Mouse (Mus musculus): ENCODE measurements around the gene Eif4g2.

The Eif4g2 gene

DNA sequence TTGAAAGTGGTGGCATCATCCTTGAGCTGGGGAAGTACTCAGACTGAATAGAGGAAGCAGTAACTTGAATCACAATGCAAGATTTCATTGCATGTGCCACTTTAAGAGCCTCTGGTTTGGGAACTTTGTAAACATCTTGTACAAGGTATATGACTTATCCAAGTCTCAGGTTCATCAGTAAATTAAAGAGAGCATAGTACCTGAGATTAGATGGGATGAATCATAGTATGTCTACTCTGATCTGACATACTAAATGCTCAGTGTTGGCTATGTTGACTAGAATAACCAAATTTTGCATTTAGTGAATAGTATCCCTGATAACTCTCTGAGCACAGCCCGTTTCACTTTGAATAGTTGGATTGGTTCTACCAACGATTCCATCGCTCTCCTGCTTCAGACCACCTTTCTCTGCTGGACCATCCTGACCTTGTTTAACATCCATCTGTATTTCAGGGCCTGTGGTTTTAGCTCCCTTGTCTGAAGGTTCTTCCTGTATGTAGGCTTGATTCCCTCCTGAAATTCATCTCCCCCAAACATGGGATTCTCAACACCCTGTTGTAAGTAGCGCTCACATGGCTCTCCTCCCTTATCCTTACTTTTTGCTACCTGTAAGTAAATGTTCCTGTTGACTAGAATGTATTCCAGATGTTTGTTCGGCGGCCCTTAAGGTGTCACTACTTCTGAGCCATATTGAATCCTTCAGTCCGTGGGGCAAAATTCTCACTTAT lies 13.2 kb downstream of the Eif4g2 start:
- DNase-seq (ENCODE audit: low spot score): no peak

DNA sequence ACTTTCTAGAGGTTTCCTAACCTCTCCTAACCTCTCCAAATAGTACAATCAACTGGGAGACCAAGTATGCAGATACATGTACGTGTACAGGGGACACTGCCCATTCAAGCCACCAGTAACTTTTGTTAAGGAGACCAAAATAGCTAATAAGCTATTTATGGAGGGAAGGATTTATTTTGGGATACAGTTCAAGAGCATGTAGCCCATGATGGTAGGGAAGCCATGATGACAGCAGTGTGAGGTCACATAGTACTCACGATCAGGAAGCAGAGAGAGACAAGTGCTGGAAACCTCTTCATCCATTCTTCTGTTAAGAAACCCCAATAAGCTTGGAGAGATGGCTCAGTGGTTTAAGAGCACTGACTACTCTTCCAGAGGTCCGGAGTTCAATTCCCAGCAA lies 14.6 kb downstream of the Eif4g2 start:
- no peak for DNase-seq (ENCODE audit: low spot score)

DNA sequence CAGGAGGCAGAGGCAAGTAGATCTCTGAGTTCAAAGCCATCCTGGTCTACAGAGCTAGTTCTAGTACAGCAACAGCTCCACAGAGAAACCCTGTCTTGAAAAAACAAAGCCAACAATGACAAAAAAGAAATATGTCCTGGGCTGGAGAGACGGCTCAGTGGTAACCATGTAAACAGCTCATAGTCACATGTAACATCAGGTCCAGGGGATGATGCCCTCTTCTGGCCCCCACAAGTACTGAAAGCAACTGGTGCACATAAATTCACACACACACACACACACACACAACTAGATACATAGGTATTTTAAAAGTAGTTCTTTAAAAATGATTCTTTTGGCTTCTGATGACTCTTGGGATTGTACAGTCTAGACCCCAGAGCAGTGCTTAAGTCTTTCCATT lies 19.9 kb downstream of the Eif4g2 start:
- no peak for DNase-seq (ENCODE audit: low spot score)

DNA sequence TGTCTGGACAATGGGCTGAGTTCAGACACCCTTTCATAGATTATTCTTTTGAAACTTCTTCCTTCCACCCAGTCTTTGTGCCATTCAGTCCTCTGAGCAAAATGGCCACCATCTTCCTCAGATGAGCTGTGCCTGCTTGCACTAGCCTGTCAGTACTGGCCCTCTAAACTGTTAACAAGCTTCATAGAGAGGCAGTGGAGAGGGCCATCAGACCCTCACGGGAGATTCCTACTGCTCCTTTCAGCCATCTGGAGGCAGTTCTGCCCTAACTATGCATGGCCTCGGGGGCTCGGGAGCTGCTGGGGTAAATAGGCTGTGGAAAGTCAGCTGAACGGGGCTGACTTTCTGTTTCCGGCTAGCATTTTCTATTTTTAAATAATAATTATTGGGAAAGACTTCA lies 23.3 kb downstream of the Eif4g2 start:
- DNase-seq (ENCODE audit: low spot score): no peak

DNA sequence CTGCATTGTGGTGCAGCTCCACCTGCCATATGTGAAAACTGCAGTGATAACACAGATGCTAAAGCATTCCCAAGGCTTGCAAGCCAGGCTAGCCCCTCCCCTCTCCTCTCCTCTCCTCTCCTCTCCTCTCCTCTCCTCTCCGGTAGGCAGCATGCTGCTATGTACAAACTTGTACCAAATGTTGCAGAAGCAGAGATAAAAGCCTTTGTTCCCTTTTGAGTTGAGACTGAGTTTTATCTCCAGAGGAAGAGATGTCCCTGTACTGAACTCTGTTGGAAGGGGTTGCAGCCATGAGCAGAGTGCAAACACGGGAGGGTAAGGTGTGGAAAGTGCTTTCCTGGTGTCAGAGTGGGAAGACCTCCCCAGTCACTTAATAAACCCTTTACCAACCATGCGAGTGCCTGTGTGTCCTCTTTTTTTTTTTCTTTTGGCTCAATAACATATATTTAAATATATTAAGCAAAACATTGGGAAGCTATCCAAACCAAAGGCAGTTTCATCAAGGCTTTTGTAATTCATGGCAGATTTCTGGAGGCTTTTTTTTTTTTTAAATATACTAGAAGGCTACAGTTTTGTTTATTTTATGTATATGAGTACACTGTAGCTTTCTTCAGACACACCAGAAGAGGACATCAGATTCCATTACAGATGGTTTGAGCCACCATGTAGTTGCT lies 26.7 kb downstream of the Eif4g2 start:
- DNase-seq (ENCODE audit: low spot score): no peak

DNA sequence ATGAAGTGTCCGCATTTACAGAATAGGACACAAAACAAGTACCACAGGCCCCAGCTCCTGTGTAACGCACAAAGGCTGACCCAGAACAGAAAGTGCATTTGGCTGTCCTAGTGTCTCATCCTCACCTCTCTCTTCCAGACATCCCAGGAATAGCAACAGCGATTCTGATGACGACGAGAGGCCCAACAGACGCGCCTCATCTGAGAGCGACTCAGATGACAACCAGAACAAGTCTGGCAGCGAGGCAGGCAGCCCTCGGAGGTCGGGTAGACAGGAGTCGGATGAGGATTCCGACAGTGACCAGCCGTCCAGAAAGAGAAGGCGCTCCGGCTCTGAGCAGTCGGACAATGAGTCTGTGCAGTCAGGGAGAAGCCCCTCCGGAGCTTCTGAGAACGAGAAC lies 27.6 kb downstream of the Eif4g2 start:
- DNase-seq (ENCODE audit: low spot score): no peak

DNA sequence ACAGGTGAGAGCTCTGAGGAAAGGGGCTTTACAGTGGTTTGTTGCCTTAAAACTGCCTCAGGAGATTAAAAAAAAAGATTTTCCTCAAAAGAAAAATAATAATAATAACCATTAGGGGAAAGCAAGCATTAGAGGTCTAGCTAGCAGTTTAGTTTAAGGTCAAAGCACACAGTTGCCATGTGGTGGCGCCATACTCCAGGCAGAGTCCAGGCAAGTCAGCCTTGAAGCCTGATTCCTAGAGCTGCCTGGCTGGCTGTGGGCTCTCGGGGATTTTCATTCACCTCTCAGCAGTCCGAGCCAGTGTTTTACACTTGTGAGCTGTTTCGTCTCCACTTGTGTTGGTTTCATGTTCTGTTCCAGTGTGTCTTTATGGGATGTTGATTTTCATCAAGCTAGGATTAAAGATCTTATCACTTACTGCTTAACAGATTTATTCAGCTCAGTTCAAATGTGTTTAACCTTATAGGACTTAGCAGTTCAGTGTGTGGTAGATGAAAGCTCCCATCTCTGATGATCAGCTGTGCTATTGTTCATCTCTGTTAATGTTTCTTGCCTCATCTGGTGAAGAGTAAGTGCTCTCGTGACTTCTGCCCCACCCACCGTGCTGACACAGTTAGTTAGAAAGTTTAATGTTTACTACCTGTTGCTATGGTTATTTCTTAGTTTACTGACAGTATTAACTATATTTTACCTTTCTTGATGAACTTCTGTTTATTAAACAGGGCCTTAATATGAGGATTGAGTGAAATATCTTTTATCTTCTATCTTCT lies 33.0 kb downstream of the Eif4g2 start:
- DNase-seq (ENCODE audit: low spot score): peak; percentile 59

DNA sequence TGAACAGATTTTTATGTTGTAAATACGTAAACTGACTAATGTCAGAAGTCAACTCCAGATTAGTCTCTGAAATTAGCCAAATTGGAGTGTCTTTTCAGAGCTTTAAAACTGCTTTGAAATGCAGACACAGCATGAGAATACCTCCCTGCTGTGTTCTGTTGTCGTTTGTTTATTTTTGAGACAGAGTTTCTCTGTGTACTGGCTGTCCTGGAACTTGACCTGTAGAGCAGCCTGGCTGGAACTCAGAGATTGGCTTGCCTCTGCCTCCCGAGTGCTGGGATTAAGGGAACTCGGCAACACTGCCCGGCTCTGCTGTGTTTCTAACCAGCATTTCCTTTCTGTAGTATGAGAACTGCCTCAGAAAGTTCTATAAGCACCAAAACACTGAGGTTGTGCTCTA lies 33.9 kb downstream of the Eif4g2 start:
- peak; percentile 63 for DNase-seq (ENCODE audit: low spot score)

DNA sequence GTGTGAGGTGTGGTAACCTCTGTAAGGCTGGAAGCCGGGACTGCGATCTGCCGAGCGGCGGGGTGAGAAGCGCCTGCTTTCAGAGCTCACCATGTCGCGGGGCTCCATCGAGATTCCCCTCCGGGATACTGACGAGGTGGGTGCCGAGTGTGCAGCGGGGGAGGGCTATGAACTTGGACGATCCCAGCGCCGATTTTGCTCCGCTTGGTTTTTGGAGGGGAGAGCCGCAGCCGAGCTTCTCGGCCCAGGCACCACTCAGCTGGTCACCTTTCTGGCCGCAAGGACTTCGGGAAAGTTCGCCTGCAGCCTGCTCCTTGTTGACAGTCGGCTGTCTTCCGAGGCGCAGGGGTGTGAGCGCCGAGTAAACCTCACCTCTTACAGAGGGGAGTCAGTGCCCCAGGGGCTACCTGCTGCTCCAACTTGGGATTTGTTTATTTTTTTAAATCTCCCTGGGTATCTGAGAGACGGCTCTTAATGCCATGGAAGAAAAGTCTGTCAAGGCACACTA lies 53.7 kb downstream of the Eif4g2 start:
- no peak for DNase-seq (ENCODE audit: low spot score)

DNA sequence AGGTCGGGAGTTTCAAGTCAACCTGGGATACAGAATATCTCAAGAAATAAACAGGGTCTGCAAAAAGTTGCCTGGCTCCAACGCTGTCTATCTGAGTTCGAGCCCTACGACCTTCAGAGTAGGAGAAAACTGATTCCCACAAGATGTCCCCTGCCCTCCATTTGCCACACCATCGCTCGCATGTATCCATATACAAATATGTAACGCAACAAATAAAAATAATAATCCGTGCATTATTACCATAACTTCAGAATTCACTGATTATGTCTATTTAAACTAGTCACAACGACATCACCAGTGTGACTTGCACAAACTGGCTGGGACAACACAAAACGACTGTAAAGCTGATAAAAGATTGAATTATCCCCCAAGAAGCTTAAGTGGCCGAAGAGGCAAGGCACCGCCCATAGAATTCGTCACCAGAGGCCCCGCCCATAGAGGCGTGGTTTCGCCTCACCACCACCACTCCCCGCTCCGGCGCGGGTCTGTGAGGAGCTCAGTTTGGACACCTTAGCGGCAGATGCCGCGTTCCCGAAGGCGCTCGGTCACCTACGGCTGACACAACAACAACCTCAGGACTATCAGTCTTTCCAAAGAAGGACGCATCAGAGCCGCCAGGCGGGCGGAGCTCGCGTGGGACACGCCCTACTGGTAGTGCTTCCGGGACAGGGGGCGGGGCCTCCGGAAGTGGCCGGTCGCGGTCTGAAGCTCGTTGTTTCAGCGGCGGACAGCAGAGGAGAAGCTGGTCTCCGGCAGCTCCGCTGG lies 54.4 kb downstream of the Eif4g2 start, which contains the start of gene Ctr9:
Gene Ctr9, plus strand, starts transcription at position 671 of the 765 bp plus-strand sequence.
- peak; percentile 94 for DNase-seq (ENCODE audit: low spot score)

DNA sequence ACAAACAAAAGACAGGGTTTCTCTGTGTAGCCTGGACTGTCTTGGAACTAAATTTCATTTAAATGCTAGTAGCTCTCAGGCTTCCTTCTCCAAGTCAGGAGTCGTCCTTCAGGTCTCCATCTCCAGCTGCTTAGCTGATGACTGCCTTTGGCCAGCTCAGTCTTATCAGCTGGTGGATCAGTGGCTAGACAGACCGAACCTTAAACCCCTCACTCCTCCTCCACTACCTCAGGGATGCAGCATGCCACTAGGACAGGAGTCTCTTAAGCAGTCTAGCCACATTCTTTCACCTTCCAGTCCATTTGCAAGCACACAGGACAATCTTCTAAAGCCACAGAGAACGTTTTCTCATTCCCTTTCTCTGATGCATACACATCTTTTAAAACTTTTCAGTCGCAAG lies 57.9 kb downstream of the Eif4g2 start:
- peak; percentile 73 for DNase-seq (ENCODE audit: low spot score)

DNA sequence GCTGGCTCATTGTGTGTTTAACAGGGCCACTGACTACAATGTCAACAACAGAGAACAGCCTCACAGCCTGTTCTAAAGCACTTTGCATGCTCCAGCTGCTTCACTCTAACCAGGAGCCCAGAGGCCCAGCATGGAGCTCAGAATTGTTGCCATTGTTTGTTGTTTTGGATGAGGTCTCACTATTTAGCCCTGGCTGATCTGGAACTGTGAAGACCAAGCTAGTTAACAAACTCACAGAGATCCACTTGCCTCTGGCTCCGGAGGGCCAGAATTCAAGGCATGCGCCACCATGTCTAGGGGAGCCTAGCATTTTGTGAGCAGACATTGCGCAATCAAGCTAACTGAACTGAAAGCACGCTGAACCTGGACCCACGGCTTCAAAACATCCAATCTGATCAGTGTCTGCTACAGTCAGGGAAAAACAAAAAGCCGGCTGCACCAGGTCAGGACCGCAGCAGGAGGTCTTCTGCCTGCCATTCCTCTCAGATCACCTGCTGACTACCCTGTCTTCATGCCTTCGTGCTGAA lies 58.7 kb downstream of the Eif4g2 start:
- DNase-seq (ENCODE audit: low spot score): peak; percentile 90

DNA sequence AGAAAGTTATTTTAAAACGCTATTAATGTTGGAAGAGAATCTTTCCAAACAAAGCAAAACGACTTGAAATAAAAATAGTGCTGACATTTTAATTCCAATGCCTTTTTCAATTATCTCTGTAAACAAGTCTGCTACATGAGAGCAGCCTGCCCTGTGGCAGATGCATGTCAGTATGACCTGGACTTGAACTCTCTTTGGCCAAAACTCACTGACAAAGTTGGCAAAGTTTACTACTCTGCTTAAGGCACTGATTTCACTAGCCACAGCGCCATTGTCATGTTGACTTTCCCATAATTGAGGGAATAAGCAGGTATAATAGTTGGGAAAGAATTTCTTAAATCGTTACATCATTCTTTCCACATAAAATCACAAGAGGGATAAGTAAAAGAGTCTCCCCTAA lies 62.0 kb downstream of the Eif4g2 start:
- DNase-seq (ENCODE audit: low spot score): no peak

Data from yolk sac, embryonic 10.5 days (tissue).